ENCODE assay signal across 8 mouse cellular contexts in genomic region chr7:66300680-66301079, GRCm38 (mm10).
A peak's percentile ranks its signal among the peaks of the same experiment; 100 is the strongest.
DNase-seq lines count a peak whose midpoint lies in the region; TF ChIP-seq lines count a peak whose summit lies in the region.

No protein-coding gene starts in this region.

- H3K4me1 ChIP-seq in ES-Bruce4 (ENCODE audit: control insufficient read depth, insufficient read depth, low read length), result no peaks in the 10 kb centered on the region
- H3K4me1 ChIP-seq in bone marrow macrophage, adult 2 months (ENCODE audit: control insufficient read depth, insufficient read depth, low read length), result peaks cover 23% of the 10 kb centered on the region
- no peaks in the 10 kb centered on the region for H3K4me1 ChIP-seq in embryonic fibroblast, embryonic 13.5 days (ENCODE audit: control insufficient read depth, insufficient read depth, low read length)

- no peak for TF ChIP-seq EP300 in ES-Bruce4 (IDR thresholded peaks at IDR 0.05; ENCODE audit: insufficient read depth, low read depth, low read length)

- no peaks in the 10 kb centered on the region for H3K27me3 ChIP-seq in ES-Bruce4 (ENCODE audit: control insufficient read depth, insufficient read depth, low read length, poor library complexity, severe bottlenecking)

- H3K9ac ChIP-seq in ES-Bruce4 (ENCODE audit: low read depth, poor library complexity, severe bottlenecking), result no peak overlapping the region

- intact Hi-C loops in heart, postnatal 10 days (cut with DNase I), result loop anchor here (1.0 kb wide), 1 partner anchor 198 kb away; no protein-coding TSS in a partner anchor

- H3K9me3 ChIP-seq in ES-Bruce4 (replicated peaks; ENCODE audit: control insufficient read depth, insufficient read depth, low read length, poor library complexity, severe bottlenecking), result no peaks in the 10 kb centered on the region

- no peak overlapping the region for H3K4me3 ChIP-seq in ES-Bruce4 (ENCODE audit: low read depth, low read length)
- H3K4me3 ChIP-seq in bone marrow macrophage, adult 2 months (ENCODE audit: insufficient read depth, low read length), result no peak overlapping the region
- no peak overlapping the region for H3K4me3 ChIP-seq in embryonic fibroblast, embryonic 13.5 days (ENCODE audit: insufficient read depth, low read length)

- TF ChIP-seq POLR2A in ES-Bruce4 (IDR thresholded peaks at IDR 0.05; ENCODE audit: insufficient read depth, low read length), result no peak
- no peak for TF ChIP-seq POLR2A in bone marrow macrophage, adult 2 months (IDR thresholded peaks at IDR 0.05; ENCODE audit: borderline replicate concordance, low read depth, low read length)
- TF ChIP-seq POLR2A in embryonic fibroblast, embryonic 13.5 days (IDR thresholded peaks at IDR 0.05; ENCODE audit: low read depth, low read length), result no peak

- TF ChIP-seq CTCF in ES-Bruce4 (IDR thresholded peaks at IDR 0.05; ENCODE audit: low read depth, low read length), result peak; percentile 93
- peak; percentile 94 for TF ChIP-seq CTCF in bone marrow macrophage, adult 2 months (IDR thresholded peaks at IDR 0.05; ENCODE audit: low read depth, low read length)
- TF ChIP-seq CTCF in embryonic fibroblast, embryonic 13.5 days (IDR thresholded peaks at IDR 0.05; ENCODE audit: borderline replicate concordance, insufficient read depth, low read length), result peak; percentile 68; the same call in 1 of the 2 replicates

- peak; percentile 77 to 90 for DNase-seq in heart, postnatal 10 days
- DNase-seq in layer of hippocampus, adult 18-20 months (ENCODE audit: low spot score in 2 of 2), result peak; percentile 38 to 75
- DNase-seq in lung, postnatal 25 days (ENCODE audit: low spot score), result peak; percentile 70
- peak; percentile 91 for DNase-seq in retina, postnatal 1 day
- DNase-seq in thymus, postnatal 36 days, result peak; percentile 72 to 74

- no peak overlapping the region for H3K27ac ChIP-seq in ES-Bruce4 (ENCODE audit: insufficient read depth, low read length)
- no peak overlapping the region for H3K27ac ChIP-seq in bone marrow macrophage, adult 2 months (ENCODE audit: insufficient read depth, low read depth, low read length)
- no peak overlapping the region for H3K27ac ChIP-seq in embryonic fibroblast, embryonic 13.5 days (ENCODE audit: insufficient read depth, low read length)

- H3K36me3 ChIP-seq in ES-Bruce4 (ENCODE audit: control insufficient read depth, insufficient read depth, low read length, poor library complexity, severe bottlenecking), result no peaks in the 10 kb centered on the region
